In the genomic region with DNA sequence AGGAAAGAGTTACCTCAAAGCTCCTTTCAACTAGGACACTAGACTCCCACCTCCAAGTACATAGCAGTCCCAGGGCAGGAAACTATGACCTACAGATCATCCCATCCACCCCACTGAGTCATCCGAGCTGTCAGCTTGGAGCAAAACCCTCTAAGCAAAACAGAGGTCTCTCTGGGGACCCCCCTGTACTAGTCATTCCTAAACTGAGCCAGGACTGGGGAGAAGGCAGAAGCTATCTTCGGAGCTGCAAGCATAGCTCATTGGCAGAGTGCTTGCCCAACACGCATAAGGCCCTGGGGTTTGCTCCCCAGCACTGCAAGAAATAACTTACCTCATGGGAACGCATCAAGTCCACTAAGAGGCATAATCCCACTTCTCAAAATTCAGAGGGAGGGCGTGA, we compare ENCODE assay signal across 10 mouse cellular contexts. TPM values are rescaled to one million over a fixed set of nuclear protein-coding genes. Genes with fewer than 3 reads are reported as not detected.
DNase-seq lines count a peak whose midpoint lies in the region; ATAC-seq lines count a peak whose summit lies in the region.
"Had no signal": no experiment of that assay in that cellular context is flagged by ENCODE, and none has a peak within 500 bp of the region (broad histone marks: within the 10 kb centered on the region; RNA-seq: fewer than 3 reads in every experiment).

No protein-coding gene starts in this region.

- H3K36me3 ChIP-seq in kidney, embryonic 15.5 days = peaks cover 54% of the 10 kb centered on the region
- peaks cover 51% of the 10 kb centered on the region for H3K36me3 ChIP-seq in embryonic facial prominence, embryonic 12.5 days
- peaks cover 44% of the 10 kb centered on the region for H3K36me3 ChIP-seq in limb, embryonic 15.5 days

- no peak overlapping the region for H3K4me3 ChIP-seq in kidney, embryonic 15.5 days (replicated peaks)
- H3K4me3 ChIP-seq in embryonic facial prominence, embryonic 12.5 days = no peak overlapping the region
- H3K4me3 ChIP-seq in limb, embryonic 15.5 days = no peak overlapping the region
- H3K4me3 ChIP-seq: heart, embryonic 15.5 days; liver, embryonic 13.5 days had no signal

- ATAC-seq in kidney, embryonic 15.5 days (replicated peaks; ENCODE audit: low FRiP score) = no peak
- ATAC-seq in embryonic facial prominence, embryonic 12.5 days (ENCODE audit: insufficient number of reproducible peaks, insufficient read depth, low FRiP score, low TSS enrichment) = no peak
- no peak for ATAC-seq in limb, embryonic 15.5 days (ENCODE audit: insufficient number of reproducible peaks, low FRiP score, low TSS enrichment, low read depth)
- no peak for ATAC-seq in activated CD4-positive, CD25-positive, alpha-beta regulatory T cell, adult 4 months

- no peak overlapping the region for H3K27ac ChIP-seq in kidney, embryonic 15.5 days
- no peak overlapping the region for H3K27ac ChIP-seq in embryonic facial prominence, embryonic 12.5 days
- peak overlapping the region; percentile 19; the same call in 1 of the 2 replicates for H3K27ac ChIP-seq in limb, embryonic 15.5 days
- H3K27ac ChIP-seq: liver, embryonic 13.5 days had no signal

- DNase-seq in kidney, postnatal 25 days = no peak
- peak; percentile 75 for DNase-seq in MN1 (ENCODE audit: low spot score)
- no peak for DNase-seq in layer of hippocampus, postnatal 25 days (ENCODE audit: extremely low spot score in 1 of 2, low spot score in 1 of 2)
- DNase-seq: liver, embryonic 13.5 days had no signal

- peak overlapping the region; percentile 89; the same call in 1 of the 2 replicates for H3K4me2 ChIP-seq in kidney, embryonic 15.5 days
- peak overlapping the region; percentile 92; the same call in 1 of the 2 replicates for H3K4me2 ChIP-seq in embryonic facial prominence, embryonic 12.5 days (replicated peaks)
- peak overlapping the region; percentile 76; the same call in 1 of the 2 replicates for H3K4me2 ChIP-seq in limb, embryonic 15.5 days

- no peak overlapping the region for H3K9ac ChIP-seq in kidney, embryonic 15.5 days
- no peak overlapping the region for H3K9ac ChIP-seq in embryonic facial prominence, embryonic 12.5 days
- no peak overlapping the region for H3K9ac ChIP-seq in limb, embryonic 15.5 days
- H3K9ac ChIP-seq: heart, embryonic 15.5 days; liver, embryonic 13.5 days had no signal

- H3K4me1 ChIP-seq in kidney, embryonic 15.5 days = peaks cover 60% of the 10 kb centered on the region
- H3K4me1 ChIP-seq in embryonic facial prominence, embryonic 12.5 days = peaks cover 34% of the 10 kb centered on the region
- H3K4me1 ChIP-seq in limb, embryonic 15.5 days = peaks cover 35% of the 10 kb centered on the region

- H3K9me3 ChIP-seq in kidney, embryonic 15.5 days (replicated peaks) = no peaks in the 10 kb centered on the region
- H3K9me3 ChIP-seq in embryonic facial prominence, embryonic 12.5 days = no peaks in the 10 kb centered on the region
- no peaks in the 10 kb centered on the region for H3K9me3 ChIP-seq in limb, embryonic 15.5 days
- H3K9me3 ChIP-seq: heart, embryonic 15.5 days; liver, embryonic 13.5 days had no signal

- no peaks in the 10 kb centered on the region for H3K27me3 ChIP-seq in kidney, embryonic 15.5 days
- H3K27me3 ChIP-seq in embryonic facial prominence, embryonic 12.5 days = no peaks in the 10 kb centered on the region
- no peaks in the 10 kb centered on the region for H3K27me3 ChIP-seq in limb, embryonic 15.5 days
- H3K27me3 ChIP-seq: heart, embryonic 15.5 days; liver, embryonic 13.5 days had no signal

- 88% methylated on average over 5 of the region's 5 CpGs for WGBS in kidney, embryonic 15.5 days
- 81% methylated on average over 5 of the region's 5 CpGs for WGBS in embryonic facial prominence, embryonic 12.5 days
- 73% methylated on average over 5 of the region's 5 CpGs for WGBS in limb, embryonic 15.5 days

RNA-seq across cellular contexts. Expression of gene Acly, which starts 3.4 kb away (rescaled TPM):
- polyA plus RNA-seq in kidney, embryonic 15.5 days (2015; fragmentation: Nextera tagmentation; extraction: Ambion mirVana) = 151 and 175 TPM in 2 replicates
- polyA plus RNA-seq in embryonic facial prominence, embryonic 12.5 days (2016; fragmentation: Nextera tagmentation; extraction: Ambion mirVana) = 201 and 203 TPM in 2 replicates
- polyA plus RNA-seq in limb, embryonic 15.5 days (2015; fragmentation: Nextera tagmentation; extraction: Ambion mirVana) = 181 and 189 TPM in 2 replicates
- total RNA-seq in layer of hippocampus, postnatal 25 days (2021) = 100 to 1,000 TPM; 107 to 112 TPM
- polyA plus RNA-seq in activated CD4-positive, CD25-positive, alpha-beta regulatory T cell, adult 4 months (2017; shearing (Covaris generic)) = 10 to 100 TPM; 57.2 to 76.7 TPM

RNA-seq across cellular contexts. Expression of gene Ttc25, which starts 21.0 kb away (rescaled TPM):
- 0.99 and 1.1 TPM in 2 replicates for polyA plus RNA-seq in kidney, embryonic 15.5 days (2015; fragmentation: Nextera tagmentation; extraction: Ambion mirVana)
- polyA plus RNA-seq in embryonic facial prominence, embryonic 12.5 days (2016; fragmentation: Nextera tagmentation; extraction: Ambion mirVana) = 0.73 and 1.8 TPM in 2 replicates
- polyA plus RNA-seq in limb, embryonic 15.5 days (2015; fragmentation: Nextera tagmentation; extraction: Ambion mirVana) = 0.19 and 0.56 TPM in 2 replicates
- total RNA-seq in layer of hippocampus, postnatal 25 days (2021) = 1 to 10 TPM in 1 of 2 experiments, under 1 TPM in 1; 0.54 to 1.2 TPM
- under 1 TPM in 1 of 2 experiments, not detected in 1; 0.15 TPM for polyA plus RNA-seq in activated CD4-positive, CD25-positive, alpha-beta regulatory T cell, adult 4 months (2017; shearing (Covaris generic))
- polyA plus RNA-seq: large intestine, adult 2 months had no signal

RNA-seq across cellular contexts. Expression of gene Cnp, which starts 50.3 kb away (rescaled TPM):
- polyA plus RNA-seq in kidney, embryonic 15.5 days (2015; fragmentation: Nextera tagmentation; extraction: Ambion mirVana) = 25.3 and 29.6 TPM in 2 replicates
- polyA plus RNA-seq in embryonic facial prominence, embryonic 12.5 days (2016; fragmentation: Nextera tagmentation; extraction: Ambion mirVana) = 36.2 and 37.2 TPM in 2 replicates
- 25.1 and 30.5 TPM in 2 replicates for polyA plus RNA-seq in limb, embryonic 15.5 days (2015; fragmentation: Nextera tagmentation; extraction: Ambion mirVana)
- 100 to 1,000 TPM; 365 to 435 TPM for total RNA-seq in layer of hippocampus, postnatal 25 days (2021)
- polyA plus RNA-seq in activated CD4-positive, CD25-positive, alpha-beta regulatory T cell, adult 4 months (2017; shearing (Covaris generic)) = 100 to 1,000 TPM; 181 to 201 TPM

RNA-seq across cellular contexts. Expression of gene Klhl11, which starts 51.8 kb away (rescaled TPM):
- polyA plus RNA-seq in kidney, embryonic 15.5 days (2015; fragmentation: Nextera tagmentation; extraction: Ambion mirVana) = 8.4 and 10.0 TPM in 2 replicates
- polyA plus RNA-seq in embryonic facial prominence, embryonic 12.5 days (2016; fragmentation: Nextera tagmentation; extraction: Ambion mirVana) = 12.7 and 13.4 TPM in 2 replicates
- polyA plus RNA-seq in limb, embryonic 15.5 days (2015; fragmentation: Nextera tagmentation; extraction: Ambion mirVana) = 9.5 and 10.0 TPM in 2 replicates
- 100 to 1,000 TPM; 106 to 113 TPM for total RNA-seq in layer of hippocampus, postnatal 25 days (2021)
- 1 to 10 TPM; 1.9 to 2.1 TPM for polyA plus RNA-seq in activated CD4-positive, CD25-positive, alpha-beta regulatory T cell, adult 4 months (2017; shearing (Covaris generic))
